8 mouse cellular contexts compared by ENCODE assay signal in the genomic region with DNA sequence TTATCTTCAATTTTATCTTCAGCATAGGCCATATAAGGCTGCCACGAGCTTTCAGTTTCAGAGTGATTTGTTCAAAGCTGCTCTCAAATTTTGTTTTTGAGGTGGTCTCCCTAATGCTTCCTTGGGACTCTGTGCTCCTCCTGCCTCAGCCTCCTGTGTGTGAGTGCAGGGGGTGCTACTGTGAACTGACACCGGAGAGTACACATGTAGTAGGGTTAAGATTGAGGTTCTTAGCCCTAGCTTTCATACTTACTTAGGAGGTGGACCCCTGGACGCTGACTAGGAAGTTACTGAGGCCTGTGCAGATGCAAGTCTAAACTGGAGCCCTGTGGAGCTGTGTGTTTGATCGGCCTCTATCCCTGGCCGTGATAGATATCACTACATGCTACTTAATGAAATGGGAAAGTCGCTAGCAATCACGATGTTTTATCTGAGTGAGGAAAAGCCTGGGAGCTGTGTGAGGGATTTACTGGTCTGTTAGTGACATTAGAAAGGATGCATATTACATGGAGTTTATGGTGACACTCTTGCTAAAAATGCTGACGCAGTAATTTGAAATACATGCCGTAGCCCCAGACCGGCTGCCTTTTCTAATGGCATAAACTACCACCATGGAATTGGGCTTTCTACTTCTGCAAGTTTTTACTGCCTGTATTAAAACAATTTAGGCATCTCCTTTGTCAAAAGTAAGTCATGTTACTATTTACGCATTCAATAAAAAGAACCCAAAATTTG. TPM values are rescaled to one million over a fixed set of nuclear protein-coding genes. Genes with fewer than 3 reads are reported as not detected.
DNase-seq lines count a peak whose midpoint lies in the region; ATAC-seq and TF ChIP-seq lines count a peak whose summit lies in the region.

No protein-coding gene starts in this region.

- 54% methylated on average over 11 of the region's 11 CpGs for WGBS in kidney, adult 2 months
- 89% methylated on average over 11 of the region's 11 CpGs for WGBS in hindbrain, embryonic 11.5 days
- WGBS in midbrain, embryonic 11.5 days = 85% methylated on average over 11 of the region's 11 CpGs

- H3K9ac ChIP-seq in MEL (ENCODE audit: control insufficient read depth, low read depth, low read length, poor library complexity, severe bottlenecking) = peak overlapping the region; percentile 97
- H3K9ac ChIP-seq in hindbrain, embryonic 11.5 days (ENCODE audit: low read depth, low read length) = peak overlapping the region; percentile 98
- peak overlapping the region; percentile 97 for H3K9ac ChIP-seq in midbrain, embryonic 11.5 days (ENCODE audit: low read length)

- no peak overlapping the region for H3K27ac ChIP-seq in kidney, adult 2 months (ENCODE audit: insufficient read depth, low read depth, low read length)
- H3K27ac ChIP-seq in MEL (ENCODE audit: control insufficient read depth, low read depth, low read length) = peak overlapping the region; percentile 17
- H3K27ac ChIP-seq in hindbrain, embryonic 11.5 days (ENCODE audit: low read depth, low read length) = peak overlapping the region; percentile 99; the same call in 1 of the 2 replicates
- no peak overlapping the region for H3K27ac ChIP-seq in midbrain, embryonic 11.5 days (ENCODE audit: low read depth, low read length)

- no peak for TF ChIP-seq RAD21 in MEL (IDR thresholded peaks at IDR 0.05; ENCODE audit: low read depth, low read length)

- H3K36me3 ChIP-seq in kidney, adult 2 months (ENCODE audit: control insufficient read depth, insufficient read depth, low read length) = no peaks in the 10 kb centered on the region; the same call in 1 of the 2 replicates
- peaks cover 17% of the 10 kb centered on the region in 2 experiments for H3K36me3 ChIP-seq in MEL (ENCODE audit: control insufficient read depth in 1 of 2, insufficient read depth in 2 of 2, low read length in 2 of 2)
- H3K36me3 ChIP-seq in hindbrain, embryonic 11.5 days (ENCODE audit: control insufficient read depth, insufficient read depth, low read length) = no peaks in the 10 kb centered on the region
- H3K36me3 ChIP-seq in midbrain, embryonic 11.5 days (ENCODE audit: control insufficient read depth, insufficient read depth, low read length) = peaks cover 4% of the 10 kb centered on the region; the same call in 1 of the 2 replicates

- no peak for DNase-seq in kidney, adult 2 months
- no peak for DNase-seq in kidney, adult 11 months
- DNase-seq in MEL (ENCODE audit: low read depth, low spot score) = peak; percentile 54
- no peak for DNase-seq in hindbrain, embryonic 11.5 days (ENCODE audit: low spot score)
- peak; percentile 88 for DNase-seq in midbrain, embryonic 11.5 days (ENCODE audit: low spot score, missing footprints)
- DNase-seq in cerebellum, adult 18-20 months = no peak
- DNase-seq in frontal cortex, postnatal 25 days (ENCODE audit: low spot score in 2 of 2) = no peak
- DNase-seq in thymus, postnatal 36 days = no peak

- no peaks in the 10 kb centered on the region for H3K9me3 ChIP-seq in MEL (replicated peaks; ENCODE audit: insufficient read depth, low read length)
- H3K9me3 ChIP-seq in hindbrain, embryonic 11.5 days (ENCODE audit: control insufficient read depth, low read length) = no peaks in the 10 kb centered on the region
- H3K9me3 ChIP-seq in midbrain, embryonic 11.5 days (ENCODE audit: control insufficient read depth, low read length) = no peaks in the 10 kb centered on the region

- ATAC-seq in hindbrain, embryonic 11.5 days (ENCODE audit: low FRiP score) = no peak
- no peak for ATAC-seq in midbrain, embryonic 11.5 days (ENCODE audit: low FRiP score)

- TF ChIP-seq CTCF in kidney, adult 2 months (conservative IDR thresholded peaks at IDR 0.05; ENCODE audit: insufficient read depth, insufficient read length, low read depth, low read length) = no peak
- TF ChIP-seq CTCF in MEL (IDR thresholded peaks at IDR 0.05 in 2 of 3, conservative IDR thresholded peaks at IDR 0.05 in 1 of 3; ENCODE audit: control insufficient read depth in 1 of 3, insufficient read depth in 1 of 3, low read depth in 2 of 3, low read length in 3 of 3, poor library complexity in 1 of 3, severe bottlenecking in 1 of 3) = no peak

- H3K4me3 ChIP-seq in kidney, adult 2 months (ENCODE audit: insufficient read depth, low read depth, low read length) = peak overlapping the region; percentile 35
- H3K4me3 ChIP-seq in MEL (ENCODE audit: control insufficient read depth in 1 of 2, insufficient read depth in 1 of 2, low read depth in 2 of 2, low read length in 2 of 2) = peak overlapping the region; percentile 88 to 96
- H3K4me3 ChIP-seq in hindbrain, embryonic 11.5 days (ENCODE audit: low read depth, low read length) = peak overlapping the region; percentile 100
- peak overlapping the region; percentile 99 for H3K4me3 ChIP-seq in midbrain, embryonic 11.5 days (ENCODE audit: low read depth, low read length)

- TF ChIP-seq EP300 in MEL (IDR thresholded peaks at IDR 0.05; ENCODE audit: low read depth in 1 of 2, low read length in 2 of 2) = no peak

- H3K4me1 ChIP-seq in kidney, adult 2 months (ENCODE audit: control insufficient read depth, insufficient read depth, low read length) = peaks cover 8% of the 10 kb centered on the region; the same call in 1 of the 2 replicates
- peaks cover 7 to 14% of the 10 kb centered on the region in 2 experiments for H3K4me1 ChIP-seq in MEL (ENCODE audit: control insufficient read depth in 1 of 2, insufficient read depth in 2 of 2, low read length in 2 of 2)
- peaks cover 5% of the 10 kb centered on the region; the same call in 1 of the 2 replicates for H3K4me1 ChIP-seq in hindbrain, embryonic 11.5 days (replicated peaks; ENCODE audit: control insufficient read depth, insufficient read depth, low read length)
- H3K4me1 ChIP-seq in midbrain, embryonic 11.5 days (ENCODE audit: control insufficient read depth, insufficient read depth, low read length) = peaks cover 9% of the 10 kb centered on the region

- H3K79me2 ChIP-seq in MEL (ENCODE audit: control insufficient read depth, insufficient read depth, low read length, poor library complexity) = peaks cover 35% of the 10 kb centered on the region

- H3K4me2 ChIP-seq in hindbrain, embryonic 11.5 days (replicated peaks; ENCODE audit: low read depth, low read length) = peak overlapping the region; percentile 80
- H3K4me2 ChIP-seq in midbrain, embryonic 11.5 days = peak overlapping the region; percentile 67

- no peaks in the 10 kb centered on the region for H3K27me3 ChIP-seq in kidney, adult 2 months (replicated peaks; ENCODE audit: control insufficient read depth, insufficient read depth, low read length)
- no peaks in the 10 kb centered on the region for H3K27me3 ChIP-seq in MEL (ENCODE audit: control insufficient read depth in 1 of 2, insufficient read depth in 2 of 2, low read length in 2 of 2)
- H3K27me3 ChIP-seq in hindbrain, embryonic 11.5 days (ENCODE audit: control insufficient read depth, insufficient read depth, low read length) = no peaks in the 10 kb centered on the region
- H3K27me3 ChIP-seq in midbrain, embryonic 11.5 days (ENCODE audit: control insufficient read depth, insufficient read depth, low read length) = no peaks in the 10 kb centered on the region

- TF ChIP-seq POLR2A in kidney, adult 2 months (IDR thresholded peaks at IDR 0.05; ENCODE audit: low read depth, low read length) = no peak
- no peak; a peak in 1 of 4 replicates for TF ChIP-seq POLR2A in MEL (IDR thresholded peaks at IDR 0.05; ENCODE audit: control insufficient read depth in 1 of 2, insufficient read depth in 1 of 2, low read depth in 1 of 2, low read length in 2 of 2, poor library complexity in 1 of 2)

TF ChIP-seq in MEL, 35 proteins besides CTCF, POLR2A, EP300 and RAD21:
- TF ChIP-seq POLR2AphosphoS2 (IDR thresholded peaks at IDR 0.05; ENCODE audit: low read length) (0 out of 2 replicates have a peak, but pooled peaks have one; percentile 10), UBTF (IDR thresholded peaks at IDR 0.05; ENCODE audit: borderline replicate concordance, insufficient read depth, low read depth, low read length) (no peak), MXI1 (IDR thresholded peaks at IDR 0.05; ENCODE audit: low read depth, low read length) (0 out of 2 replicates have a peak, but pooled peaks have one; percentile 10)

RNA-seq across cellular contexts. Expression of gene Hp1bp3, which starts 2.0 kb away (rescaled TPM):
- 53.1 and 59.5 TPM in 2 replicates for polyA plus RNA-seq in kidney, adult 2 months (2012; rRNA removed)
- total RNA-seq in MEL (2012; rRNA removed) = 39.1 and 45.1 TPM in 2 replicates
- 10 to 100 TPM in 1 of 2 experiments, not detected in 1; 74.0 TPM for polyA plus RNA-seq in MEL (2012; ENCODE audit: insufficient read depth in 1 of 2, insufficient read length in 2 of 2, low read depth in 1 of 2, low replicate concordance in 2 of 2, missing spikeins in 1 of 2)
- polyA plus RNA-seq in hindbrain, embryonic 11.5 days (2014; fragmentation: Nextera tagmentation; extraction: Ambion mirVana) = 179 and 183 TPM in 2 replicates
- 182 and 198 TPM in 2 replicates for polyA plus RNA-seq in midbrain, embryonic 11.5 days (2014; fragmentation: Nextera tagmentation; extraction: Ambion mirVana)

RNA-seq across cellular contexts. Expression of gene Sh2d5, which starts 32.1 kb away (rescaled TPM):
- polyA plus RNA-seq in kidney, adult 2 months (2012; rRNA removed) = 0.23 and 0.29 TPM in 2 replicates
- 1.3 and 2.0 TPM in 2 replicates for total RNA-seq in MEL (2012; rRNA removed)
- 1 to 10 TPM in 1 of 2 experiments, not detected in 1; 2.8 TPM for polyA plus RNA-seq in MEL (2012; ENCODE audit: insufficient read depth in 1 of 2, insufficient read length in 2 of 2, low read depth in 1 of 2, low replicate concordance in 2 of 2, missing spikeins in 1 of 2)
- polyA plus RNA-seq in hindbrain, embryonic 11.5 days (2014; fragmentation: Nextera tagmentation; extraction: Ambion mirVana) = 1.8 and 2.9 TPM in 2 replicates
- 0.94 TPM in 2 replicates for polyA plus RNA-seq in midbrain, embryonic 11.5 days (2014; fragmentation: Nextera tagmentation; extraction: Ambion mirVana)

RNA-seq across cellular contexts. Expression of gene Kif17, which starts 32.1 kb away (rescaled TPM):
- polyA plus RNA-seq in kidney, adult 2 months (2012; rRNA removed) = 0.48 and 0.64 TPM in 2 replicates
- 0.23 and 0.54 TPM in 2 replicates for total RNA-seq in MEL (2012; rRNA removed)
- 1 to 10 TPM in 1 of 2 experiments, not detected in 1; 2.5 TPM for polyA plus RNA-seq in MEL (2012; ENCODE audit: insufficient read depth in 1 of 2, insufficient read length in 2 of 2, low read depth in 1 of 2, low replicate concordance in 2 of 2, missing spikeins in 1 of 2)
- 0.25 and 0.31 TPM in 2 replicates for polyA plus RNA-seq in hindbrain, embryonic 11.5 days (2014; fragmentation: Nextera tagmentation; extraction: Ambion mirVana)
- polyA plus RNA-seq in midbrain, embryonic 11.5 days (2014; fragmentation: Nextera tagmentation; extraction: Ambion mirVana) = 0.44 and 0.48 TPM in 2 replicates

Comparison
In these comparisons a context has a peak if more than half of its experiments do, and no peak if none do; other contexts are left out.
1. DNase-seq: peak in MEL (single experiment) and midbrain, embryonic 11.5 days (single experiment); none in kidney, adult 2 months (single experiment), kidney, adult 11 months (single experiment), hindbrain, embryonic 11.5 days (single experiment), cerebellum, adult 18-20 months (0 of 2), frontal cortex, postnatal 25 days (0 of 2) and thymus, postnatal 36 days (0 of 2).
2. H3K27ac ChIP-seq: peak in MEL (single experiment) and hindbrain, embryonic 11.5 days (single experiment); none in kidney, adult 2 months (single experiment) and midbrain, embryonic 11.5 days (single experiment).
3. H3K4me3 ChIP-seq: peak in every context shown above with its lines; median percentile 100 in hindbrain, embryonic 11.5 days; 99 in midbrain, embryonic 11.5 days; 92 in MEL; 35 in kidney, adult 2 months.
4. Peak in every context shown above with its lines, with median percentiles within 50 percentile points of each other: H3K9ac ChIP-seq.